Mouse (Mus musculus) small intestine, adult 2 months (tissue): ENCODE measurements around the gene Olfr1242.

ENCODE experiments used
- CTCF ChIP-seq: fragments of 200-500 bp; IDR thresholded peaks from 2 replicates; pipeline ENCODE4 v1.5.1; 2012; ENCODE audit warnings: low read depth, mild to moderate bottlenecking, control low read depth, inconsistent platforms, low read length, moderate library complexity, mixed read lengths; ENCODE audit not compliant: insufficient replicate concordance, insufficient read length; ENCODE audit errors: extremely low read depth
- POLR2A ChIP-seq: fragments of 200-500 bp; IDR thresholded peaks from 2 replicates; pipeline ENCODE4 v1.6.1; 2012; ENCODE audit warnings: low read depth, mild to moderate bottlenecking, control low read depth, inconsistent platforms, low read length, moderate library complexity

DNA sequence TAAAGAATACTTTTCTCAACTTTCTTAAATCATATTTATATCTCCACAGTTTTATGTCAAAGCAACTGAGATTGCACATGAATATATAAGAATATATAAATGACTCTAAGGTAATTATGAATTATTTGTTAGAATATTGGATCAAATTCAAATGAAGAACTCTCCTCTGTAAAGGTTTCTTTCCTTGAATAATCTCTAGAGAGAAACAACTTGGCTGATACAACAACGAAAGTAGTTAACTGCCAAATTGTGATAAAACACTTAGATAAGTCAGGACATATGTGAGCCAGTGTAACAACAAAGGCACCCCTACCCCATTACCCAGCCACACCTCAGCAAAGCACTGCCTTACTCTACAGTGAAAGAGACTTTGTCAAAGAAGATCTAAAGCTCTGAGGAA lies at the start of gene Olfr1242:
- TF ChIP-seq POLR2A = no peak
- TF ChIP-seq CTCF = no peak
